ENCODE assay signal across 17 mouse cellular contexts in the genomic region with DNA sequence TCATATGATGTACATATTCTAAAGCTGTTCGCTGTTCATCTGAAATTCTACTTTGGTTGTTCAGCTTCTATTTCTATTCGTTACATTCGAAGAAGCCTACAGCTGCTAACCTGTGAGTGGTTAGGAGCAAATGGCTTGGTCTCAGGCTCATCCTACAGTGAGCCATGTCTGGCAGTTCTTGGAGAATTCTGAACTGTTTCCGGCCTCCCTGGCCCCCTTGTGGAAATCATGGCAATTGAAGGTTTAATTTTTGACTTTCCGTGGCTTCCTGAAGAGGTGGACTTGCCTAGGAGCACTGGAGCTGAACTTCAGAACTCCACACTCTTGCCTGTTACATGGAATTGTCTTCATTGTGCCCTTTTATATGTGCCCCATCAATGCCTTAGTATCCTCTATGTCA. TPM values are rescaled to one million over a fixed set of nuclear protein-coding genes. Genes with fewer than 3 reads are reported as not detected.
DNase-seq lines count a peak whose midpoint lies in the region; TF ChIP-seq lines count a peak whose summit lies in the region.
"Had no signal": no experiment of that assay in that cellular context is flagged by ENCODE, and none has a peak within 500 bp of the region (broad histone marks: within the 10 kb centered on the region; RNA-seq: fewer than 3 reads in every experiment).

No protein-coding gene starts in this region.

- peak; percentile 53 for TF ChIP-seq CTCF in heart, adult 2 months (IDR thresholded peaks at IDR 0.05)
- peak; percentile 46 for TF ChIP-seq CTCF in left cerebral cortex, adult 2 months (IDR thresholded peaks at IDR 0.05)

- H3K27me3 ChIP-seq in heart, adult 2 months (ENCODE audit: control insufficient read depth, insufficient read depth, low read length) = no peaks in the 10 kb centered on the region
- H3K27me3 ChIP-seq: liver, embryonic 15.5 days; midbrain, embryonic 12.5 days; neural tube, embryonic 13.5 days had no signal

- WGBS in heart, adult 2 months = 64% methylated on average over 5 of the region's 5 CpGs

- TF ChIP-seq EP300 in heart, adult 2 months (IDR thresholded peaks at IDR 0.05; ENCODE audit: insufficient read depth, low read depth, low read length) = no peak

- no peaks in the 10 kb centered on the region for H3K79me2 ChIP-seq in heart, adult 2 months (replicated peaks; ENCODE audit: control insufficient read depth, insufficient read depth, low read length)

- DNase-seq in heart, adult 2 months = no peak
- DNase-seq in heart, adult 18-20 months = no peak
- no peak for DNase-seq in left cerebral cortex, adult 2 months (ENCODE audit: extremely low spot score in 1 of 2, low spot score in 2 of 2)
- no peak for DNase-seq in left cerebral cortex, postnatal 4 days
- DNase-seq in Muller cell, postnatal 12 days (ENCODE audit: inconsistent ontology term) = peak; percentile 16
- peak; percentile 19 for DNase-seq in forelimb bud, embryonic 11.5 days (ENCODE audit: low read depth, low spot score)
- DNase-seq in right cerebral cortex, postnatal 36 days (ENCODE audit: low spot score in 2 of 2) = no peak
- DNase-seq in left cerebral cortex, adult 11 months (ENCODE audit: low spot score) = no peak
- DNase-seq: adrenal gland, adult 2 months; cerebellum, adult 11 months; thymus, postnatal 4 days had no signal

- no peaks in the 10 kb centered on the region for H3K4me1 ChIP-seq in heart, adult 2 months (ENCODE audit: control insufficient read depth, insufficient read depth, low read length)
- H3K4me1 ChIP-seq: midbrain, embryonic 12.5 days; neural tube, embryonic 13.5 days had no signal

- no peak for TF ChIP-seq POLR2A in heart, adult 2 months (IDR thresholded peaks at IDR 0.05; ENCODE audit: insufficient read depth, low read depth, low read length)

- no peaks in the 10 kb centered on the region for H3K36me3 ChIP-seq in heart, adult 2 months (ENCODE audit: control insufficient read depth, insufficient read depth, low read length)
- H3K36me3 ChIP-seq: liver, embryonic 15.5 days; midbrain, embryonic 12.5 days; neural tube, embryonic 13.5 days had no signal

- H3K27ac ChIP-seq in heart, adult 2 months = no peak overlapping the region
- H3K27ac ChIP-seq in left cerebral cortex, adult 2 months = no peak overlapping the region
- H3K27ac ChIP-seq: liver, embryonic 15.5 days; midbrain, embryonic 12.5 days; neural tube, embryonic 13.5 days had no signal

- intact Hi-C loops in heart, adult 2 months (cut with DNase I) = no loop called here
- intact Hi-C loops in left cerebral cortex, adult 2 months (cut with DNase I) = no loop called here
- intact Hi-C loops in left cerebral cortex, postnatal 4 days (cut with DNase I) = no loop called here

- no peak overlapping the region for H3K9ac ChIP-seq in heart, adult 2 months (ENCODE audit: low read depth, low read length)
- H3K9ac ChIP-seq: liver, embryonic 15.5 days; midbrain, embryonic 12.5 days; neural tube, embryonic 13.5 days had no signal

- H3K4me3 ChIP-seq in heart, adult 2 months = no peak overlapping the region
- no peak overlapping the region for H3K4me3 ChIP-seq in left cerebral cortex, adult 2 months
- H3K4me3 ChIP-seq: liver, embryonic 15.5 days; midbrain, embryonic 12.5 days; neural tube, embryonic 13.5 days had no signal

RNA-seq across cellular contexts. Expression of a gene that starts 12.6 kb away (rescaled TPM):
- not detected for total RNA-seq in heart, adult 2 months (2021)
- 0.10 and 0.26 TPM in 2 replicates for polyA plus RNA-seq in heart, adult 2 months (2012; rRNA removed)
- not detected for total RNA-seq in heart, adult 18-20 months (2021)
- not detected for total RNA-seq in left cerebral cortex, adult 2 months (2021)
- not detected for total RNA-seq in left cerebral cortex, postnatal 4 days (2021)
- total RNA-seq: adrenal gland, adult 2 months had no signal
- polyA plus RNA-seq: adrenal gland, adult 2 months; heart, embryonic 14.5 days; intestine, embryonic 14.5 days; liver, embryonic 15.5 days; midbrain, embryonic 12.5 days; neural tube, embryonic 13.5 days; stomach, embryonic 14.5 days had no signal

RNA-seq across cellular contexts. Expression of a gene that starts 49.1 kb away (rescaled TPM):
- 1 to 10 TPM; 2.1 to 3.8 TPM for total RNA-seq in heart, adult 2 months (2021)
- 3.3 and 4.1 TPM in 2 replicates for polyA plus RNA-seq in heart, adult 2 months (2012; rRNA removed)
- 1 to 10 TPM; 2.1 to 3.3 TPM for total RNA-seq in heart, adult 18-20 months (2021)
- total RNA-seq in left cerebral cortex, adult 2 months (2021) = 10 to 100 TPM; 87.1 to 90.8 TPM
- total RNA-seq in left cerebral cortex, postnatal 4 days (2021) = 10 to 100 TPM; 22.8 to 23.5 TPM

Comparison
In these comparisons a context has a peak if more than half of its experiments do, and no peak if none do; other contexts are left out.
1. DNase-seq: peak in Muller cell, postnatal 12 days (single experiment) and forelimb bud, embryonic 11.5 days (single experiment); none in heart, adult 2 months (0 of 2), heart, adult 18-20 months (0 of 2), left cerebral cortex, adult 2 months (0 of 2), left cerebral cortex, postnatal 4 days (single experiment), right cerebral cortex, postnatal 36 days (0 of 2) and left cerebral cortex, adult 11 months (single experiment).
2. RNA of a gene that starts 49.1 kb away (total RNA-seq): 87.1 to 90.8 TPM in left cerebral cortex, adult 2 months and 22.8 to 23.5 TPM in left cerebral cortex, postnatal 4 days; 2.1 to 3.8 TPM in heart, adult 2 months and 2.1 to 3.3 TPM in heart, adult 18-20 months; every median in the first group is over 4 times any median in the second.